18 mouse cellular contexts compared by ENCODE assay signal in genomic region chr12:48500735-48501134, GRCm38 (mm10).
"Had no signal": no experiment of that assay in that cellular context is flagged by ENCODE, and none has a peak within 500 bp of the region (broad histone marks: within the 10 kb centered on the region; RNA-seq: fewer than 3 reads in every experiment).

No protein-coding gene starts in this region.

- H3K4me2 ChIP-seq: intestine, embryonic 15.5 days; kidney, embryonic 15.5 days; limb, embryonic 12.5 days; liver, embryonic 13.5 days; midbrain, embryonic 11.5 days; midbrain, embryonic 15.5 days; neural tube, embryonic 12.5 days; stomach, embryonic 15.5 days had no signal

- DNase-seq: kidney, adult 18-20 months; kidney, postnatal 4 days; liver; liver, embryonic 13.5 days; liver, postnatal 0 days; right cerebral cortex, postnatal 14 days; thymus, adult 2 months; thymus, postnatal 25 days had no signal

- H3K36me3 ChIP-seq: intestine, embryonic 15.5 days; kidney, embryonic 15.5 days; limb, embryonic 12.5 days; liver, embryonic 13.5 days; midbrain, embryonic 15.5 days; neural tube, embryonic 12.5 days; stomach, embryonic 15.5 days had no signal

- H3K27ac ChIP-seq: intestine, embryonic 15.5 days; kidney, embryonic 15.5 days; layer of hippocampus, adult 2 months; limb, embryonic 12.5 days; liver, embryonic 13.5 days; macrophage; midbrain, embryonic 15.5 days; neural tube, embryonic 12.5 days; stomach, embryonic 15.5 days had no signal

- ATAC-seq: intestine, embryonic 15.5 days; liver, postnatal 0 days; midbrain, embryonic 15.5 days had no signal

- H3K4me1 ChIP-seq: intestine, embryonic 15.5 days; kidney, embryonic 15.5 days; limb, embryonic 12.5 days; liver, embryonic 13.5 days; megakaryocyte, embryonic 14.5 days; midbrain, embryonic 15.5 days; neural tube, embryonic 12.5 days; stomach, embryonic 15.5 days had no signal

- H3K27me3 ChIP-seq: intestine, embryonic 15.5 days; kidney, embryonic 15.5 days; limb, embryonic 12.5 days; liver, embryonic 13.5 days; megakaryocyte, embryonic 14.5 days; midbrain, embryonic 15.5 days; neural tube, embryonic 12.5 days; stomach, embryonic 15.5 days had no signal

- H3K9me3 ChIP-seq: intestine, embryonic 15.5 days; kidney, embryonic 15.5 days; limb, embryonic 12.5 days; liver, embryonic 13.5 days; megakaryocyte, embryonic 14.5 days; midbrain, embryonic 15.5 days; neural tube, embryonic 12.5 days; stomach, embryonic 15.5 days had no signal

- H3K4me3 ChIP-seq: intestine, embryonic 15.5 days; kidney, embryonic 15.5 days; layer of hippocampus, adult 2 months; limb, embryonic 12.5 days; liver, embryonic 13.5 days; megakaryocyte, embryonic 14.5 days; midbrain, embryonic 15.5 days; neural tube, embryonic 12.5 days; stomach, embryonic 15.5 days had no signal

- H3K9ac ChIP-seq: intestine, embryonic 15.5 days; kidney, embryonic 15.5 days; limb, embryonic 12.5 days; liver, embryonic 13.5 days; liver, postnatal 0 days; midbrain, embryonic 15.5 days; neural tube, embryonic 12.5 days; stomach, embryonic 15.5 days had no signal
